Mouse (Mus musculus) ES-CJ7 (cell line): Measurements from ENCODE around the gene Nup85.
A peak's percentile ranks its signal among the peaks of the same experiment; 100 is the strongest.

Experiments used
- DNase-seq: peaks from one replicate; pipeline ENCODE4 v3.0.0; 2011; ENCODE audit warnings: low read depth, low spot score

Gene Nup85

GRCm38 (mm10) chr11:115613138-115613945 lies 49.1 kb downstream of the Nup85 start:
- peak; percentile 74 for DNase-seq

- DNase-seq = peak; percentile 50
These were observed 50.3 kb downstream of the Nup85 start for GRCm38 (mm10) chr11:115614346-115615107.

GRCm38 (mm10) chr11:115615108-115615825 lies 51.0 kb downstream of the Nup85 start:
- DNase-seq = peak; percentile 89

- DNase-seq = no peak
These were observed 51.6 kb downstream of the Nup85 start for GRCm38 (mm10) chr11:115615875-115616274.

- no peak for DNase-seq
These were observed 52.1 kb downstream of the Nup85 start for GRCm38 (mm10) chr11:115616371-115616770.

- DNase-seq = no peak
These were observed 52.7 kb downstream of the Nup85 start for GRCm38 (mm10) chr11:115616893-115617292.

- DNase-seq = no peak
These were observed 53.8 kb downstream of the Nup85 start for GRCm38 (mm10) chr11:115618001-115618400.

- DNase-seq = no peak
These were observed 54.7 kb downstream of the Nup85 start for GRCm38 (mm10) chr11:115618732-115619516.

GRCm38 (mm10) chr11:115619949-115620348 lies 55.7 kb downstream of the Nup85 start:
- DNase-seq = no peak

GRCm38 (mm10) chr11:115623487-115624070 lies 59.3 kb downstream of the Nup85 start:
- DNase-seq = peak; percentile 61

GRCm38 (mm10) chr11:115625877-115626276 lies 61.6 kb downstream of the Nup85 start:
- DNase-seq = no peak

GRCm38 (mm10) chr11:115626824-115627616 lies 62.8 kb downstream of the Nup85 start:
- DNase-seq = no peak

GRCm38 (mm10) chr11:115627705-115628464 lies 63.7 kb downstream of the Nup85 start, which contains the start of gene Slc25a19:
Gene Slc25a19, minus strand, starts transcription at chr11:115628295.
- peak; percentile 100 for DNase-seq

GRCm38 (mm10) chr11:115628465-115629101 lies 64.3 kb downstream of the Nup85 start:
- DNase-seq = no peak

GRCm38 (mm10) chr11:115629734-115630531 lies 65.7 kb downstream of the Nup85 start:
- DNase-seq = no peak

- peak; percentile 85 for DNase-seq
These were observed 66.6 kb downstream of the Nup85 start for GRCm38 (mm10) chr11:115630532-115631504.

- DNase-seq = peak; percentile 93
These were observed 67.3 kb downstream of the Nup85 start for GRCm38 (mm10) chr11:115631505-115631890.
